Mouse (Mus musculus) midbrain, embryonic 15.5 days (tissue): ENCODE measurements around the gene Cfap45. TPM values are rescaled to one million over a fixed set of nuclear protein-coding genes. Genes with fewer than 3 reads are reported as not detected.
A peak's percentile ranks its signal among the peaks of the same experiment; 100 is the strongest.

ENCODE experiments used
- ATAC-seq: fragments of 200-750 bp; cut with Nextera tagmentation; replicated peaks from 2 replicates; pipeline ENCODE4 v1.8.0; 2017; ENCODE audit warnings: moderate TSS enrichment
- H3K27ac ChIP-seq: fragments of 300-500 bp; sonication (generic); 2 replicates; pipeline ENCODE4 v1.5.1; 2015; ENCODE audit warnings: mild to moderate bottlenecking, inconsistent platforms
- H3K27me3 ChIP-seq: fragments of 300-500 bp; sonication (generic); replicated peaks from 2 replicates; pipeline ENCODE4 v1.6.1; 2015; ENCODE audit warnings: inconsistent platforms
- H3K36me3 ChIP-seq: fragments of 300-500 bp; sonication (generic); replicated peaks from 2 replicates; pipeline ENCODE4 v1.6.1; 2015; ENCODE audit warnings: inconsistent platforms
- H3K4me1 ChIP-seq: fragments of 300-500 bp; sonication (generic); 2 replicates; pipeline ENCODE4 v1.6.1; 2015; ENCODE audit warnings: inconsistent platforms
- H3K4me2 ChIP-seq: fragments of 300-500 bp; sonication (generic); 2 replicates; pipeline ENCODE4 v1.6.1; 2015; ENCODE audit warnings: inconsistent platforms, mild to moderate bottlenecking, moderate library complexity
- H3K4me3 ChIP-seq: fragments of 300-500 bp; sonication (generic); 2 replicates; pipeline ENCODE4 v1.5.1; 2015; ENCODE audit warnings: mild to moderate bottlenecking, inconsistent platforms
- H3K9ac ChIP-seq: fragments of 300-500 bp; sonication (generic); 2 replicates; pipeline ENCODE4 v1.6.1; 2015; ENCODE audit warnings: mild to moderate bottlenecking, inconsistent platforms
- H3K9me3 ChIP-seq: fragments of 300-500 bp; sonication (generic); 2 replicates; pipeline ENCODE4 v1.6.1; 2016; ENCODE audit warnings: inconsistent platforms
- WGBS: fragments of 180-500 bp; shearing (Covaris S2); methylation state at CpG from one replicate; pipeline ENCODE4 v1.1.7; 2015; ENCODE audit warnings: mixed read lengths; 5-methylcytosine and 5-hydroxymethylcytosine counted together
- polyA plus RNA-seq: library from polyadenylated mRNA; unstranded; fragments of >200 nt; fragmentation: Nextera tagmentation; extraction: Ambion mirVana; gene quantifications from 2 replicates; pipeline ENCODE4 v1.2.1, GENCODE M21; 2015

Gene Cfap45
- polyA plus RNA-seq, 1 experiment from 2014 or later: 3.7 TPM

GRCm38 (mm10) chr1:172549717-172550116, 29.1 kb downstream of the Cfap45 start:
- peak overlapping the region; percentile 36; the same call in 1 of the 2 replicates for H3K9ac ChIP-seq
- WGBS: 4% methylated on average over 8 of the region's 8 CpGs
- H3K4me3 ChIP-seq: peak overlapping the region; percentile 40
- H3K4me2 ChIP-seq: peak overlapping the region; percentile 57
- ATAC-seq: no peak; the same call in 1 of the 2 replicates
- H3K27ac ChIP-seq: no peak overlapping the region
- H3K27me3 ChIP-seq: no peaks in the 10 kb centered on the region
- H3K36me3 ChIP-seq: no peaks in the 10 kb centered on the region
- H3K4me1 ChIP-seq: peaks cover 22% of the 10 kb centered on the region
- no peaks in the 10 kb centered on the region for H3K9me3 ChIP-seq

DNA sequence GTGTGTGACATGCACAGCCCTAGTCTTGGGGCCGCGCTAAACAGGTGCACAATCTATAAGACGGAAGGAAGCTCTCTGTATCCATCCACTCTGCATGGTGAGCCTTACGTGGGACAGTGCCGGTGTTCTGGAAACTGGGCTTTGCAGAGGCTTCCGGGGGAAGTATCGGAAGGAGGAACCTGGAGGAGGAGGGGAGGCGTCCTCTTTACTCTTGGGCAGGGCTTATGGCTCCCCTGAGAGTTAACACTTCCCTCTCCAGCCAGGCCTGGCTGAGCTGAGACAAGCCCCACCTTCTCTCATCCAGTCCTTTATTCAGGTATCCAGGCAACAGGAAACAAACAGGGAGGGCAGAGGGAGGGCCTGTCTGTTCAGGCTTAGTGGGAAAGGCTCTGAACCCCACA, 29.9 kb downstream of the Cfap45 start:
- Histone ChIP-seq H3K9ac (peak overlapping the region; percentile 36), H3K36me3 (no peaks in the 10 kb centered on the region), H3K9me3 (no peaks in the 10 kb centered on the region), H3K4me2 (peak overlapping the region; percentile 57), H3K4me3 (peak overlapping the region; percentile 40), H3K4me1 (peaks cover 22% of the 10 kb centered on the region), H3K27me3 (no peaks in the 10 kb centered on the region), H3K27ac (peak overlapping the region; percentile 60)
- peak; percentile 91 for ATAC-seq
- under 1% methylated on average over 8 of the region's 8 CpGs for WGBS

GRCm38 (mm10) chr1:172551009-172551408, 30.4 kb downstream of the Cfap45 start:
- WGBS: 35% methylated on average over 7 of the region's 7 CpGs
- Histone ChIP-seq H3K27ac (peak overlapping the region; percentile 60; the same call in 1 of the 2 replicates), H3K36me3 (no peaks in the 10 kb centered on the region), H3K27me3 (no peaks in the 10 kb centered on the region), H3K4me1 (peaks cover 22% of the 10 kb centered on the region), H3K9me3 (no peaks in the 10 kb centered on the region), H3K9ac (peak overlapping the region; percentile 36; the same call in 1 of the 2 replicates), H3K4me2 (peak overlapping the region; percentile 57), H3K4me3 (peak overlapping the region; percentile 40)
- ATAC-seq: peak; percentile 7; the same call in 1 of the 2 replicates

- 26% methylated on average over 1 of the region's 1 CpGs for WGBS
- Histone ChIP-seq H3K27me3 (no peaks in the 10 kb centered on the region), H3K4me1 (peaks cover 22% of the 10 kb centered on the region), H3K4me2 (no peak overlapping the region), H3K36me3 (no peaks in the 10 kb centered on the region), H3K9ac (no peak overlapping the region), H3K27ac (no peak overlapping the region), H3K9me3 (no peaks in the 10 kb centered on the region), H3K4me3 (no peak overlapping the region)
- ATAC-seq: no peak
Measured at GRCm38 (mm10) chr1:172552623-172553022, 32.0 kb downstream of the Cfap45 start.

- Histone ChIP-seq H3K4me2 (no peak within 1 kb of the TSS), H3K9me3 (no peaks in the 10 kb centered on the region), H3K36me3 (no peaks in the 10 kb centered on the region), H3K27ac (no peak within 1 kb of the TSS), H3K9ac (no peak within 1 kb of the TSS), H3K4me3 (no peak within 1 kb of the TSS), H3K4me1 (peaks cover 8% of the 10 kb centered on the region), H3K27me3 (peaks cover 8% of the 10 kb centered on the region)
- ATAC-seq: no peak
- WGBS: 81% methylated on average over 11 of the region's 11 CpGs
Measured at GRCm38 (mm10) chr1:172555638-172556037, 35.0 kb downstream of the Cfap45 start, which contains the start of gene Vsig8. Gene Vsig8, plus strand, starts transcription at chr1:172555938.

- peaks cover 17% of the 10 kb centered on the region for H3K4me1 ChIP-seq
- peak overlapping the region; percentile 53 for H3K4me3 ChIP-seq
- peaks cover 21% of the 10 kb centered on the region for H3K27me3 ChIP-seq
- peak overlapping the region; percentile 57 for H3K9ac ChIP-seq
- no peaks in the 10 kb centered on the region for H3K36me3 ChIP-seq
- peak overlapping the region; percentile 63 for H3K27ac ChIP-seq
- H3K9me3 ChIP-seq: no peaks in the 10 kb centered on the region
- peak overlapping the region; percentile 91 for H3K4me2 ChIP-seq
- WGBS: under 1% methylated on average over 66 of the region's 66 CpGs
- peak; percentile 92 for ATAC-seq
Measured at GRCm38 (mm10) chr1:172562641-172563464, 42.3 kb downstream of the Cfap45 start.

GRCm38 (mm10) chr1:172563465-172563828, 42.8 kb downstream of the Cfap45 start:
- Histone ChIP-seq H3K4me2 (peak overlapping the region; percentile 91), H3K4me1 (peaks cover 17% of the 10 kb centered on the region), H3K9ac (peak overlapping the region; percentile 57), H3K36me3 (no peaks in the 10 kb centered on the region), H3K9me3 (no peaks in the 10 kb centered on the region), H3K27me3 (peaks cover 21% of the 10 kb centered on the region), H3K27ac (no peak overlapping the region), H3K4me3 (peak overlapping the region; percentile 53)
- no peak; the same call in 1 of the 2 replicates for ATAC-seq
- 1% methylated on average over 9 of the region's 10 CpGs for WGBS

DNA sequence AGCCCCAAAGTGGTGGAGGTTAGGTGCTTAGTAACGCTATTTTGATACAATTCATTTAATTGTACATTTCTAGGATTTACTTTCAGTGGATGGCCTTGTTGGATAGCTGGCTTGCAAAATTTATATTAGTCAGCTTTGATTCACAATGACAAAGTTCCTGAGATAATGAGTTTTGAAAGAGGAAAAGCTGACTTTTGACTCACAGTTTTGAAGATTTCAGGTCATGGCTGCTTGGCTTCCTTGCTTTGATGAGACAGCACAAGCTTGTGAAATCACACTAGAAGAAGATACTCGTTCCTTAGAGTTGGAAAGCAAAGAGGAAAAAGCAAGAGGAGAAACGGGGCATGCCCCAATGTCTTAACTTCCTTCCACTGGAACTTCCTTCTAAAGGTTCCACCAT, 45.5 kb downstream of the Cfap45 start:
- H3K4me1 ChIP-seq: peaks cover 17% of the 10 kb centered on the region
- no peak overlapping the region for H3K4me2 ChIP-seq
- H3K36me3 ChIP-seq: no peaks in the 10 kb centered on the region
- peaks cover 8% of the 10 kb centered on the region; the same call in 1 of the 2 replicates for H3K27me3 ChIP-seq
- WGBS: 76% methylated on average over 3 of the region's 3 CpGs
- no peak for ATAC-seq
- no peak overlapping the region for H3K9ac ChIP-seq
- no peak overlapping the region for H3K4me3 ChIP-seq
- no peaks in the 10 kb centered on the region for H3K9me3 ChIP-seq
- no peak overlapping the region for H3K27ac ChIP-seq

DNA sequence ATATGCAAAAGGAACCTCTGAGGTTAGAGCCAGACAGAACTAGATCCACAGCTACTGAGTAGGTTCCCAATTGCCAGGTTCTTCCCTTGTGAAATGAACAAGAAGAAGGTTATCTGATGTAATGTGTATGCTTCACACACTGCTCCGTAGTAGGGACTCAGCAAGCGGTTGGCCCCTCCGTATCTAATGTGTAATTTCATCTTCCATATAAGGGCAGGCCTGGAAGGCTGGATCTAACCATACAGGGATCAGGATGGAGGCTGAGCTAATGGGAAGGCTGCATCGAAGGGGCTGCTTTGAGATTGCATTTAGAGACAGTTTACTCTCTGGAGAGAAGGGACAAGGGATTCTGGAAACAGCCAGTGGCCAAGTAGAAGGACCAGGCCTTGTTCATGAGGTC, 47.2 kb downstream of the Cfap45 start:
- no peak overlapping the region for H3K4me3 ChIP-seq
- H3K4me1 ChIP-seq: peaks cover 5% of the 10 kb centered on the region
- H3K9ac ChIP-seq: no peak overlapping the region
- no peaks in the 10 kb centered on the region for H3K9me3 ChIP-seq
- 60% methylated on average over 4 of the region's 4 CpGs for WGBS
- H3K27ac ChIP-seq: no peak overlapping the region
- no peaks in the 10 kb centered on the region for H3K27me3 ChIP-seq
- ATAC-seq: no peak
- no peaks in the 10 kb centered on the region for H3K36me3 ChIP-seq
- H3K4me2 ChIP-seq: no peak overlapping the region

GRCm38 (mm10) chr1:172580116-172580515, 59.5 kb downstream of the Cfap45 start:
- Histone ChIP-seq H3K27ac (no peak overlapping the region), H3K4me1 (no peaks in the 10 kb centered on the region), H3K4me2 (no peak overlapping the region), H3K9me3 (no peaks in the 10 kb centered on the region), H3K9ac (no peak overlapping the region), H3K27me3 (peaks cover 6% of the 10 kb centered on the region), H3K4me3 (no peak overlapping the region), H3K36me3 (no peaks in the 10 kb centered on the region)
- ATAC-seq: no peak
- WGBS: 76% methylated on average over 6 of the region's 6 CpGs

GRCm38 (mm10) chr1:172582436-172582835, 61.8 kb downstream of the Cfap45 start:
- Histone ChIP-seq H3K9me3 (no peaks in the 10 kb centered on the region), H3K4me1 (peaks cover 13% of the 10 kb centered on the region), H3K36me3 (no peaks in the 10 kb centered on the region), H3K9ac (no peak overlapping the region), H3K4me2 (no peak overlapping the region), H3K27ac (no peak overlapping the region), H3K27me3 (peaks cover 6% of the 10 kb centered on the region), H3K4me3 (no peak overlapping the region)
- WGBS: 88% methylated on average over 8 of the region's 8 CpGs
- ATAC-seq: no peak

DNA sequence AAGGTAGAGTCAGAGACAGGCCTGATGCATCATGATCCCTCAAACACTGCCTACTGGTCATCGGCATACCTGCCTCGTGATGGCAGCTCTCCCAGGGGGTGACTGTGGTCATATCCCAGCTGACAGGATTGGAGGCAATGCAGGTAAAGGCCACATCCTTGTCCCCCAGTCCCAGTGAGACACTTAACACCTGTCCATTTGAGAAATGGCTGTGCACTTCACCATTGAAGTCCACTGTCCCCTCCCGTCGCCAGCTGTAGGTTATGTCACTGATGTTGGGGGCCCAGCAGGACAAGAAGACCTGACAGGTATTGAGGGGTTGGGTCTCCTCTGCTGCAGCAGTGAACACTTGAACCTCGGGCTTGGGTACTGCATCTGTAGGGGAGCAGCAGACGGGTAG, 63.7 kb downstream of the Cfap45 start:
- Histone ChIP-seq H3K9ac (no peak overlapping the region), H3K4me3 (no peak overlapping the region), H3K36me3 (no peaks in the 10 kb centered on the region), H3K4me1 (peaks cover 13% of the 10 kb centered on the region), H3K27me3 (peaks cover 6% of the 10 kb centered on the region), H3K4me2 (no peak overlapping the region), H3K9me3 (no peaks in the 10 kb centered on the region), H3K27ac (no peak overlapping the region)
- 81% methylated on average over 6 of the region's 6 CpGs for WGBS
- ATAC-seq: no peak

DNA sequence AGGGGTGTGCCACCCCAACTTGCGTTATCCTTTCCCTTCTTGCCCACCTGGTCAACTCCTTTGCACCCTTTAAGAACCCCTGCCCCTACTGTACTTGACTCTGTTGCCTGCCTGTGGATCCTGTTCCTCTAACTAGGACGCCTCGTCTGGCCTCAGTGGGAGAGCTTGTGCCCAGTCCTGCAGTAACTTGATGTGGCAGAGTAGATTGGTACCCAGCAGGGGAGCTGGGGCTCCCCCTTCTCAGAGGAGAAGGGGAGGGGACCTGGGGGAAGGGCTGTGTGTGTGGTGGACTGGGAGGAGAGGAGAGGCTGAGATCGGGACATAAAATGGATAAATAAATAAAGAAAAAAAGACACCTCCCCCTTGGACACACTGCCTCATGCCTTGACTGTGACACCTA, 64.4 kb downstream of the Cfap45 start:
- Histone ChIP-seq H3K27me3 (peaks cover 6% of the 10 kb centered on the region), H3K4me1 (peaks cover 13% of the 10 kb centered on the region), H3K27ac (no peak overlapping the region), H3K4me3 (no peak overlapping the region), H3K36me3 (no peaks in the 10 kb centered on the region), H3K9ac (no peak overlapping the region), H3K9me3 (no peaks in the 10 kb centered on the region), H3K4me2 (no peak overlapping the region)
- 42% methylated on average over 4 of the region's 4 CpGs for WGBS
- ATAC-seq: peak; percentile 27; the same call in 1 of the 2 replicates
